Mouse (Mus musculus) cerebellum, postnatal 4 days (tissue): ENCODE data around the gene Armc3.
A peak's percentile ranks its signal among the peaks of the same experiment; 100 is the strongest.

Experiments
- DNase-seq, 2 experiments: peaks; one replicate each; pipeline ENCODE4 v3.0.0; 2022; ENCODE audit warnings: low spot score in 2 of 2, mixed read lengths in 1 of 2

Gene Armc3

DNA sequence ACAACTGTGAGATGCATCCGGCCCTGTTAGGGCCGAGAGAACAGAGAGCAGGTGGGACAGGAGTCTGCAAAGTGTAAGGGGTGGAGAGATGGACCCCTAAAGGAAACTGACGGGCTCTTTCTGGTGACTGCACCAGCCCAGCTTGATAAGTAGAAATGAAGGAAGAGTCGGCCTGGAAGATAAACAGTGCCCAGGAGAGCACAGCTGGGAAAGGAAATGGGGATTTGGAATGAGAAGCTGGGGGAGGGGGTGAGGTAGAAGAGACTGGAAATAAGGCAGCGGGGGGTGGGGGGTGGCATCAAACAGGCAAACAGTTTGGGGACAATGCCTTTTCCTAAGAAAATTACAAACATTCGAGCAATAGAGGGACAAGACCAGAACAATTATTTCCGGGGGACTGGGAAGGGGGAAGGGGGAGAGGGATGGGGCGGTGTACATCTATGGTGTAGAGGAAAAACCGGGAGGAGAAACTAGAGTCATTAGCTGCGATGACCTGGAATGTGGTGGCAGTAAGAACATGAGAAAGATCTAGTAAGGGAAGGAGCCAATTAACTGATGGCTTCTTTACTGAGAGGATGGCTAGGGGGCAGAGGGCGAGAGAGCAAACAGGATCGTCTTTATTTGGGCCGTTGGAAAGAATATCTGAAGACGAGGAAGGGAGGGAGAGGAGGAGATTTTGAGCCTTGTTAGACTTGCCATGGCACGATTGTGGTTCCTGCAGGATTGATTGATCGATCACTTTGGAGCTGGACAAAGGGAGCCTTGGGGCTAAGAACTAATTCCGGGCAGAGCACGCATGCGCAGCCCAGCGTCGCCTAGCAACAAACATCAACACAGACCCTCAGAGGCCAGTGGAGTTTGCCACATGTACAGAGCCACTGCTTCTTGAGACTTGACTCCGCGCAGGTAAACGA, at the start of gene Armc3:
Gene Armc3 (plus strand): TSS at position 851 of the 914 bp plus-strand sequence.
- peak; percentile 53 to 72 for DNase-seq

DNA sequence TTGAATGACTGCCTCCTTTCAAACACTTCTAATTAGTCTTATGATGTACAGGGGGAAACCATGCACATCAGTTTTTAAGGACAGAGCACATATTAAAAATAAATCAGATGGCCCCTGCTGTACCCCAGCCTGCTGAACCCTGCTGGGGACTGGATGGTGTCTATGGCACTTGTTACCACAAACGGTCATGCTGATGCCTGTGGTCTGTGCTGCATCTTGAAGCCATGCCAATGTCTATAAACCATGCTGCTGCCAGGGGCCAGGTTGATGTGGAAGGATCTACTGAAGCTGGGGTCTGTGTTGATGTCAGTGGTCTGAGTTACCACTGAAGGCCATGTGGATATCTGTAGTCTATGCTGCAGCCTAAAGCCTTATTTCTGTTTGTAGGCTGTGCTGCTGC, 46.4 kb upstream of the Armc3 start:
- no peak for DNase-seq

DNA sequence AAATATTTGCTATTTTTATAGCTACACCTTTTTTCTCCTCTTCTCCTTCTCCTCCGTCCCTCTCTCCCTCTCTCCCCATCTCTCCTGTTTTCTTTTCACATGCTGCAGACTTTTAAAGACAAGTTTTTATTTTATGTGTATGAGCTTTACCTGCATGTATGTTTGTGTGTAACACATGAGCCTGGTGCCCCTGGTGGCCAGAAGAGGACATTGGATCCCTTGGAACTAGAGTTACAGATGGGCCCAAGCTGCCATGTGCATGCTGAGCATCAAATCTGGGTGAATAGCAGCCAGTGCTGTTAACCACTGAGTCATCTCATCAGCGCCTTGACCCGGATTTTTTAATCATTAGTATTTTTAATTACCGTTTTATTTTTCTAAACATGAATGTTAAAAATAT, 42.9 kb upstream of the Armc3 start:
- peak in 1 of 2 experiments; percentile 14 for DNase-seq

DNA sequence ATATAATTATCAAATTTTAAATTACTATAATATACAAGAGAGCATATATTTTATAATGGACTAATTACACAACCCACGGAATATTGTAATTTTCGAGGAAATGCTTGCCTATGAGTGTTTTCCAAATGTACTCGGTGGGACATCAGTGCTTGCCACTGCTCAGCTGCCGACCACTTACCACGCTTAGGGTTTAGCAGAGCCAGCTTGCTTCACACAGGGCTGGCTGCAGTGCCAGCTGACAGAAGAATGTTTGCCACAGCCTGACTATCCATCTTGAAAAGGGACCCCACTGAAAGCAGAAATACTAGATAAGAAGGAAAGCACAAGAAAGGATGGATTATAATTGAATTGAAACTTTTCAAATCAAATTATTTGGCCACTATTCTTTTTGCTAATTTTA, 39.6 kb upstream of the Armc3 start:
- no peak for DNase-seq

DNA sequence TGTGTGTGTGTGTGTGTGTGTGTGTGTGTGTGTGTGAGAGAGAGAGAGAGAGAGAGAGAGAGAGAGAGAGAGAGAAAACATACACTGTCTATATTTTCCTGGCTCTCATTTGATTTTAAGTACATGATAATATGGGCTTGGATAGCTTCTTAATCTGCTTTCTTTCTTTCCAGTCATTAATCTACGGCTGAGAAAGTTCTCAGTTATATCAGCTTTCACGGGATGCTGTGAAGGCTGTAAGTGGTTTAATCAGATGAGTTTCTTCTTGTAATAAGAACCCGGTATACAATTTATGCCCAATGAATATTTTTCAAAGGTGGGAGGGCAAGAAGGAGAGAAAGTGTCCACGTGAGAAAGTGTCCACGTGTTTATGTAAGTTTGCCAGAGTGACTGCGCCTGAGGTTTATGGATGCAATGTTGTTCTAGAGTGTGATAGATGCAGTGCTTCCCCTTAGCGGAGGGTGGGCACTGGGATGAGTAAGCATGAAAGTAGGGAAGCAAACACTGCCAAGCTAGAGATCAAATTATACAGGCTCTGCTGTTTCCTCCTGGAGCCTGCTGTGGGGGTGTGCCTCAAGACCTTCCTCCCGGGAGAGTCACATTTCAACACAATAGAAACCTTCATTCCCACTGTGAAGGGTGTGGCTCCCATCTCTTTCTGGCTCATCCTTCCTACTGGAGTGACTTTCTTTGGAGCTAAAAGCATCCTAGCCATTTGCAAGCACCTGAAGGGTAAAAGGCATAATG, 38.6 kb upstream of the Armc3 start:
- no peak for DNase-seq

DNA sequence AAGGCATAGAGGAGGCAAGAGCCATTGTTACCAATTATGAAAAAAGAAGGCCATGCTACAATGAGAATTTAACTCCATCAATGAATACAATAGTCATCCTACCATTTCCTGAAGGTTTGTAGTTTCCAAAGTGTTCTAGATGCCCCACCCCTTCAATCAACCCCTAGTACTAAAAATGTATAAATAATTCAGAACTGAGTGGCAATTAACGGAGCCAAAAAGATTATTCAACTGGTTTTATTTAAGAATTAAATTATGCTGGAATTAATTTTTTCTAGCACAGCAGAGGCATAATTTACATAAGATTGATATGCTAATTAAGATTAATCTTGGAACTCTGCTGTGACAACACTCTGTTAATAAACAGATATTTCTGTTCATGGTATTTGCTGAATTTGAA, 34.9 kb upstream of the Armc3 start:
- no peak for DNase-seq

DNA sequence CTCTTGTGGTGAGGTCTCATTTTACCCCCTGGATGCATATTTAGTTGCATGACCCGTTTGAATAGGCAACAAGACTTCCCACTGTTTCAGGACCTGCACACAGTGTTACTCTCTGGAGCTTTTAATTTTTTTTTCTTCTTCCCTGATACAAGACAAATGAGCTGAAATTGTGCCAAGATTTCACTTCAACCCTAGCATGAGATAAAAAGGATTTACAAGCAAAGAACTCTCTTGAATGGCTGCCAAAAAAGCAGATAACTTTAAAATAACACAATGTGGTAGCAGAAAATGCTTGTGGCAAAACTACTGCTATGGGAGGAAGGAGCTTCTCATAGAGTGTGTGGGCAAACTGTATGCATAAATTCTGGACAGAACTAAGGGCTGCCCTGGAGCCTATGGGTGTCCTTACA, 22.3 kb upstream of the Armc3 start:
- no peak for DNase-seq

DNA sequence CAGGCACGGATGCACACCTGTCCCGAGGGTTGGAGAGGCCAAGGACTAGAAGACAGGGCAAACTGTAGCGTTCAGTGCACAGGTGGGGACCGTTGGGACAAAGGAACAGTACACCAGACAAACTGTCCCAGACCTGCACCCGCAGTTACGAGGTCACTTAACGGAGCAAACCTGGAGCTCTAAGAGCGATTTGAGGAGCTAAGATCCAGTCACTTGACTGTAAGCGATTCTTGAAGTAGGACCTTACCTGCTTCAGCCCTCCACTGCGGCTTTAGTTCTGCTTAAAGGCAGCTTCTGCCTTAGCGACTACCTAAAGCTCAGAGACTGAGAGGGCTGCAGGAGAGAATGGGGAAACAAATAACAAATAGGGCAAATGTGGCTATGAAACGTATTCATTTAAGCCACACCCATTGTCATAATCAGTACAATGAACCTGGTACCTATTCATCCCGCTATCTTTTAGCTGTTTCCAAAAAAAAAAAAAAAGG, 308 bp downstream of the Armc3 start:
- DNase-seq = no peak

DNA sequence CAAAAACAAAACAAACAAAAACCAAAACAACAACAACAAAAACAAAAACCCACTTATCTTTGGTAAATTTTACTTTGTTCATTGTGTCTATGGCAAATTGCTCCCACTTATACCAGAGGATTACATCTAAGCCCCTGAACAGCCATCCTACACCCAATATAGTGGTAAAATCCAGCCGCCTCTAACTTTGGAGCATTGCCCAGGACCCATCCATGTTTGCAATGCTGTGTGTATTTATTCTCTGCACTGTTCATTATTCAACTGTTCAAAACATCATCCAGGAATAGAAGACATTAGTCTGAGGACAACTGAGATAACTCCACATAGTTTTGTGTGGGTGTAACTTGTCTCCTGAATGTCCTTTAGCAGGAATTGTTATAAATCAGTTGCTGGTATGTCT, 1.0 kb downstream of the Armc3 start:
- DNase-seq = no peak

DNA sequence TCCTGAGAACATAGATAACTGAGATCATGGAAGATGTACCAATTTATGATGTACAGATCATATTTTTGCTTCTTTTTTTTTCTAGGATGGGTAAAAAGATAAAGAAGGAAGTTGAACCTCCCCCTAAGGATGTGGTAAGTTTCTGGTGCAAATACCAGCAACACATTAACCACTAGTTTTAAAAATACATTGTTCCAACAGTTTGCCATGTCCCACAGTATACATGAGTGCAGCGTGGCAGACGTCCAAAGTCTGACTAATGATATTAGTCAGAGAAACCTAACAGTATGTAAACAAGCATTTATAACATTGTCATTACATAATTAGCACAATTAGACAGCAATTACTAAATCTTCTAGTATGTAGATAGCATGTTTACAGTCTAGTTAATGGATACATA, 2.6 kb downstream of the Armc3 start:
- no peak for DNase-seq

DNA sequence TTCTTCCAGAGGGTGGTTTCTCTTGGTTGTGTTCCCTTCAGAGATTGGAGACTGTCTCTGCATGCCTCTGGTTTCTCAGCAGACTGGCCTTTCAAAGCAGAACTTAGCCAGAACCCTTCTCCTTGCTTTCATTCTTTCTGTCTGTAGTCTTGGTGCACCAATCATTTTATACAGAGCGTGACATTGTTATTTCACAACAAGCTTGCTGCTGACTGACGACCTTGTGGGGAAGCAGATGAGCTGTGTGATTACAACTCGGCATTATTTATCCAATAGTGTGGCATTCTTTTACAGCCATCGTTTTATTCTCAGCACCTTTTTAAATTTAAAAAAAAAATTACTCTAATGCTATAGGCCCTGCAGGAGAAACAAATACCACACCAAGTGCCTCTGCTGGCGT, 35.2 kb downstream of the Armc3 start:
- DNase-seq = no peak

DNA sequence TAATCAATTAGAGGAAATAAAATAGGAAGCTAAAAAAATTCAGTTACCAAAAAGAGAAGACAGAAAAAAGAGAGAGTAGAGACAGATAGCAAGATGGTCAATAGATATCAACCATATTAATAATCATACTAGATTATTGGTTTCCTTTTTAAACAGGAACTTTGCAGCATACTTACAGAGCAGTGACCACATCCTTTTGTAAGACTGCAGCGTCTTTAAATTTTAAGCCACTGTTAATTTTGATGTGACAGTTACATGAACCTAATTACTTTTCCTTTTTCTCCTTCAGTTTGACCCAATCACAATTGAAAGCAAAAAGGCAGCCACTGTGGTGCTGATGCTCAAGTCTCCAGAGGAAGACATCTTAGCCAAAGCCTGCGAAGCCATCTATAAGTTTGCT, 36.1 kb downstream of the Armc3 start:
- no peak for DNase-seq

DNA sequence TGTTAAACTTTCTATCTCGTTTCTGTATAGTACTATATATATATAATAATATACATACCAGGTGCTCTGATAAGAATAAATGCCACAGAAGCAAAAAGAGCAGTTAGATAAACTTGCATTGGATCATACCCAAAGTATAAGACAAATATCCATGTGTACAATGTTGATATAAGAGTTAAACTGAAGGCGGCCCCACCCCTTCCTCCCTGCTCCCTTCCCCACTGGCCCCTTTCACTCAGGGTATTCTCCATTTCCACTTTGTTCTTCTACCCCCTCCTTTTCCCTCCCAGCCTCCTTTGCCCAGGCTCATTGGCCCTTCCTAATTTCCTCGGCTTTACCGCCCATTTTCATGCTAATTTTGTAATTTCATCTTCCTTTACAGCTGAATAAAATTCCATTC, 36.5 kb downstream of the Armc3 start:
- no peak for DNase-seq

DNA sequence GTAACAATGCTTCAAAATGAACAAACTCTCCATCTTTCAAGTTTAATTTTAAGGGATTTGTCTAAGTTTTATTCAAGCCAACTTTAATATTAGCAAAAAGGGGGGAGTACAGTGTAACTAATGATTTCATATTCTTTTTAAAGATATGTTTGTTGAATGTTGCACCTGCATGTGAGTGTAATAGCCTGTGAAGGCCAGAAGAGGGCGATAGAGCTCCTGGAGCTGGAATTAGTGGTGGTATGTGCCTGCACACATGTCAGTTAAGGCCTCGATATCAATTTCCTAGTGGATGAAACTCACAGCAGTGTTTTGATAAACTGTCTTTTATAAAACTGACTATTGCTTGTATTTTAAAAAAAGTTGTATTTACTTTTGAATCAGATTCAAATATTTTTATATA, 39.7 kb downstream of the Armc3 start:
- DNase-seq = no peak

DNA sequence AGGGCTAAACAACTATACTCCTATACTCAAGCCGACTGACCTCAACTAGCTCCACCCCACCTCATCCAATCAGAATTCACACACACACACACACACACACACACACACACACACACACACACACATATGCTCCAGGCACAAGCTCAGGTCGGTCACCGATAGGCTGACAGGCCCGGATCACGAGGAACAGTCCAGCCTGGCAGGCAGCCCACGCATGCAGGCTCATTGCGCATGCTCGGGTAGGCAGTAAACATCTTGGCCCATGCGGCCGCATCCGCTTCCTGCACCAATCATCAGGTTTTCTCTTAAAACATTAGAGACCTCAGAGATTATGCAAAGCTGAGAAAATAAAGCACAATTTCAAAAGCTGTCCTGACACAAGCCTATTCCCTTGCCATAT, 50.5 kb downstream of the Armc3 start:
- peak in 1 of 2 experiments; percentile 10 for DNase-seq

DNA sequence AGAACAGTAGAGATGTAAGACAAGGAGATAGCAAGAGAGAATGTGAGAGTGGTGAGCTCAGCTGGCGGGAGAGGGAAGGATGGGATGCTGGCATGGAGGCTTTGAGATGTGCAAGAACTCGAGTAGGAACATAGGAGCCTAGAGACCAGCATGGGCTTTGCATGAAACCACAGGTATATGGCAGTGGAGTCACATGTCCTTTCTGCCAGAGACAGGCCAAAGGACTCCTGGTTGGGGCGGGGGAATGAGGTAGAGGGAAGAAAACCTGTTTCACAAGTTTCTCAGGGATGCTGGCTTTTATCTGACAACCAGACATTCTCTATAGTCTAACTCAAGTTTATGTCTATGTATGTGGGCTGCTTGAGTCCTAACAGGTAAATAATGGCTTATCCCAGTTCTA, 55.9 kb downstream of the Armc3 start:
- no peak for DNase-seq

DNA sequence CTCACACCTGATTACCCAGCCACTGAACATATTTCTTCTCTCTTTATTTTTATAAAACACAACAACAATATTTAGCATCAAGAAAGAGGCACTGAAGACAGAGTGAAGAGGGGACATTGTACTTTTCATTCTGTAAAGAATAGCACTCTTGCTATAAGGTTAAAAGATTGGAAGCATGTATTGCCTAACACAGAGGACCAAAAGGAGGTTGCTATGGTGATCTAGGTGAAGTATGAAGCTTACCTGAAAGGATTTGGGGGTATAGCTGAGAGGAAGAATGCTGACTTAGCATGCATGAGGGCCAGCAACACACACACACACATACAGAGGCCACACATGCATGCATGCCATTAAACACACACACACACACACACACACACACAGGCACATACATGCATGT, 58.2 kb downstream of the Armc3 start:
- DNase-seq = no peak

DNA sequence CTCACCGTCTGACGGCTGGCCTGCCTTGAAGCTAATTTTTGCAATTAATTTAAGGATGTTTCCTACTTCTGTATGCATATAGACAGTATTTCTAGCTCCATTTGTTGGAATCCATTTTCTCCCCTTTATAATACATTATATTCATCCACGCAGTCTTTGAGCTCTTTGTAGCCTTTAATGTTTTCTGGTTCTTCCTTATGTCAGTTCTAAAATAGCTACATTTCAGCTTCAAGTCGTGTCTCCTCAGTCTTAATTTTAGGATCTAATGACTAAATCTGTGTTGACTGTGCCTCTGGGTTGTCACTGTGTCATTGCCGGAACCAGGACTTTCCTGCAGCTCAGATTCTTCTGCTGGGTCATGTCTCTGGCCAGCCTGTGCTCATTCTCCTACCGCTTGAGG, 61.3 kb downstream of the Armc3 start:
- DNase-seq = no peak

DNA sequence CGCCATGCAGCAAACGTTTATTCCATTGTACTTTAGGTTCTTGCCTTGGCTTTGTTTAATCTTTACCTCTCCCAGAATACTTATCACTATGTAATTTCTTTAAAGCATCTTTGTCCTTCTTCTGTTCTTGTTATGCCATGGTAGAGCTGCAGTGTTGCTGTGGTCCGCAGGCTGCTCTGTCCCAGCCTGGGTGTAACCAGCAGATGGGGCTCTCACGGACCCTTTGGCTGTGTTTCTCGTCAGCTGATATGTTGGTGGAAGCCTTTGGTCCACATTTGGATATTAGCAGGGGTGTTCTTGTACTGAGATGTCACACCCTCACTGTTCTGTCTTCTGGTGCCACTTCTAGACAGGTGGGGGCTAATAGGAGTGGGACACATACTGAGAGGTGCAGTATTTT, 64.3 kb downstream of the Armc3 start:
- no peak for DNase-seq

DNA sequence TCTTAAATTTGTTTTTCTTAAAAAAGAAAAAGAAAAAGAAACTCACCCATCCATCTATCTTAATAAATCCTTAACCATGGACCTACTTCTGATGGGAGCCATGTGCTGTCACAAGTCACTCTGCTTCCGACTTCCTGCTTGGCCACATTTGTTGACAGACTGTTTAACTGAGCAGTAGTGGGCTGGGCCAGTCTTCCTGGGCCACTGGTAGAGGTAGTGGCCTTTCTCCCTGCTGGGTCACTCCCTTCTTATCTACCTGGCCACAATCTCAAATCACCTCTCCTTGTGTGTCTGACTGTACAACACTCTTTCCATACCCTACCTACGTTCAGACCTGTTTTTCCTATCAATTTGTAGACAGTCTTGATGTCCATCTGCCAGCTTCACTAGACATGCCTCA, 66.7 kb downstream of the Armc3 start:
- DNase-seq = no peak

DNA sequence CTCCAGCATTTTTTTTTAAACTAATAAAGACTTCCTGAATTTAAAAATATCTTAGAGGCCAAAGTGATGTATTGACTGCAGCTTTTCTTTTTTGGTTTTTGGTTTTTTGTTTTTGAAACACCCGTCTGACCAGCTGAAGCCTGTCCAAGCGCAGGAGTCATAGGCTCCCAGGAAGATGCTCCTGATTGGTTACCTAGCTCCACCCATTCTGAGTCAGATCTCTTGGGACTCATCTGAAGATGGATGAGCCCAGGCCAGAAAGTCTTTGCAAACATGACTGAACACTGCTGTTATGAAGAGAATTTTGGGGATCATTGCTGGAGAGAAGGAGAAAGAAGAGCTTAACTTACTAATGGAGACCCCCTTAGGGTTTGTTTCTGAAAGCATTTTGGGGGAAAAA, 68.3 kb downstream of the Armc3 start:
- no peak for DNase-seq

DNA sequence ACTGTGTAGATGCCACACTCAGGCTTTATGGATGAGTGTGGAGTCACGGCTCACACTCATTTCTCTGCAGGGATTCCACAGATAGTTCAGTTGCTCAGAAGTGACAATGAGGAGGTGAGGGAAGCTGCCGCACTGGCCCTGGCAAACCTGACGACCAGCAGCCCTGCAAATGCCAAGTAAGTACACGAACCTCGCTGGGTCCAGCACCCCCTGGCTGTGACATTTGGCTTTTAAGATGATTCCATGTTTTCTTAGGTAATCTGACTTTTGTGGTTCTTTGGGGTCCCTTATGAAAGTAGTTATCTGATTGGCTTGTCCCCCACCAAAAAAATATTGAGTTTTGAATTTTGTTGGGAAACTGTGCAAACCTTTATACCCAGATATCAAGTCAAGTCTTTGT, 70.9 kb downstream of the Armc3 start:
- peak in 1 of 2 experiments; percentile 8 for DNase-seq

DNA sequence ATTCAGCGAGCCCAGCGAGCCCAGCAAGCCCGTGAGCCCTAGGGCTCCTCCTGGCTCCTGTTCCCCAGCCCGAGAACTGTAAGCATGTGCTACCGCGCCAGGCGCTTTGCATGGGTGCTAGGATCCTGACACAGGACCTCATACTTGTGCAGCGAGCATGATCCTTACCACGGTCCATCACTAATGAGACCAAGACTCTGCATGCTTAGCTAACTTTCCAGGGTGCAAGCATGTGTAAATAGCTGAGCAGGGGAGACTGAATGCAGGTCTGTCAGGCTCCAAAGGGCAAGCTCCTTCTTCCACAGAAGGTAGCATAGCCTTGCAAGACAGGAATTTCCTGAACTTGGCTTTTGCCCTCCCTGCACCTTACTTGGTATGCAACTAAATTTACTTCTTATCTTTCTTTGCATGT, 71.6 kb downstream of the Armc3 start:
- DNase-seq = no peak
